Mouse (Mus musculus): ENCODE data around the gene Tmem102. TPM values are rescaled to one million over a fixed set of nuclear protein-coding genes. Genes with fewer than 3 reads are reported as not detected.

Tmem102 gene
- total RNA-seq (2022), result under 1 TPM; 0.17 to 0.31 (median 0.24) TPM

DNA sequence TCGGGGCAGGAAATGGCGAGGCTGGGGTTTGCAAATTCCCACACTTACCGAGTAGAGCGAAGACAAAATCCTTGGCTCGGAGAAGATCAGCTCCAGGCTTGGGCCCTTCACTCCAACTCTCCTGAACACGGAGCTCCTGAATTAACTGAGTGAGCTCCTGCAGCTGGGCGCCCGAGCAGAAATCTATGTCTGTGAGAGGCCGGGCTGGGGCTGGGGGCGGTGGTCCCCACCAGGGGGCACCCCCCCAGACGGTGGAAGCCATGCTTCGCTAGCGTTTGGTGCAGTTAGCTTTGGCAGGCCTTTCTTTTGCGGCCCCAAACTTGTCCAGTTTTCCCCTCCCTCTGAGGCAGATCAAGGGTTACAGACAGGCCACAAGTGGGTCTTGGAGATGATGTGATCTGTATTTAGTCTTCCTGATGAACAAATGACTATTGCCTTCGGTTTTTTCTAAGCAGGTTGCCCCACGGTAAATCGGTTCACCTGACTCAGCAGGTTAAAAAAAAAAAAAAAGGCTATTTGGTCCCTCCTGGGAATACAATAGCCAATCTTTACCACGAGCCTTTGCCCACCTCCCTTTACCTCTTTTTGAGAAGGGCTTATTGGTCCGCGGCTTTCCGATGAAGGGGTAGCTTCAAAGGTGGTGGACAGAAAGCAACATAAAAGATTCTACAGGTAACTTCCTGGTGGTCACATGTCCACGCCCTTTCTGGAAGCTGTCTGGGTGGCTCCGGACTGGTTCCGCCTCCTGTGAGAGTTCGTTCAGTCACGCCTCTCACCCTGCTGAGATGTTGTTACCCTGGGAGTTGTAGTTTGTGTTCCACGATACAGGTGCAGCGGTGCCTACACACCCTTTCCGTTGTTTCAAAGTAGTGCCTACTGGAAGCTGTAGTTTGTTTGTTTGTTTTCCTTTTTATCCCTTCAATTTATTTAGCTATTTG, at the start of gene Tmem102:
Gene Tmem102 (minus strand): TSS at position 653 of the 938 bp plus-strand sequence.
- no peak for DNase-seq (ENCODE audit: low spot score in 2 of 2)

GRCm38 (mm10) chr11:69854680-69855079, 49.3 kb upstream of the Tmem102 start:
- DNase-seq (ENCODE audit: low spot score in 2 of 2), result no peak

DNA sequence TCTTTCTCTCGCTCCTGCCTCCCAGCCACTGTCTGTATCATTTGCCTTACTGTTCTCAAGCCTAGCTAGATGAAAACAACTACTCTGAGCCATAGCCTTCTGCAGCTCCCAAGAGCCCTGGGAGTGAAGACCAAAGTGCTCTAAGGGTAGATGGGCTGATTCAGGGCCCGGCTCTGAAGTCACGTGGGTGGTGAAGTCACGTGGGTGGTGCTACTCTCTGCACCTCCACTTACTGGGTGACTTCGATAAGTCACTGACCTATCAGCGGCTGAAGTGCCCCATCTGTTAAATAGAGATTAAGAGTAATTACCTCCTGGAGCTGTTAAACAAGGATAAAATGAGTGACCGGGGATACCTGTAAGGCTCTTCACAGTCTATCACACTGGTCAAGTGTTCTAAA, 48.6 kb upstream of the Tmem102 start:
- DNase-seq (ENCODE audit: low spot score in 2 of 2), result no peak

GRCm38 (mm10) chr11:69850754-69851153, 45.3 kb upstream of the Tmem102 start:
- no peak for DNase-seq (ENCODE audit: low spot score in 2 of 2)

DNA sequence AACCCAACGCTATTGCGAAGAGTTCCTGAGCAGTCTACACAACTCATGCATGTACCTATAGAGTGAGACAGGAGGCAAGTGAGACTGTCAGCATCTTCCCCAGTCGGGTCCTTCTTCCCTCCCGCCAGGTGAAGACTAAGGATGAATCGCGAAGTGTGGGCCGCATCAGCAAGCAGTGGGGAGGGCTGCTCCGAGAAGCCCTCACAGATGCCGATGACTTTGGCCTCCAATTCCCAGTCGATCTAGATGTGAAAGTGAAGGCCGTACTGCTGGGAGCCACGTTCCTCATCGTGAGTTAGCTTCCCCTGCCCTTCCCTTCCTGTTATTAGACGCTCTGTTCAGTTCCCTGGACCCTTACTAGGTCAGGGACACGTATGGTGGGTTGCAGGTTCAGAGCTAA, 44.5 kb upstream of the Tmem102 start:
- DNase-seq (ENCODE audit: low spot score in 2 of 2), result no peak

- DNase-seq (ENCODE audit: low spot score in 2 of 2), result no peak
Measured at GRCm38 (mm10) chr11:69849128-69849527, 43.7 kb upstream of the Tmem102 start.

GRCm38 (mm10) chr11:69848021-69848420, 42.6 kb upstream of the Tmem102 start:
- DNase-seq (ENCODE audit: low spot score in 2 of 2), result no peak

GRCm38 (mm10) chr11:69846738-69847688, 41.6 kb upstream of the Tmem102 start:
- DNase-seq (ENCODE audit: low spot score in 2 of 2), result no peak

GRCm38 (mm10) chr11:69846198-69846680, 40.8 kb upstream of the Tmem102 start, which contains the start of gene Plscr3:
Plscr3 (plus strand) TSS chr11:69846376.
- peak; percentile 86 to 88 for DNase-seq (ENCODE audit: low spot score in 2 of 2)

GRCm38 (mm10) chr11:69838714-69839104, 33.3 kb upstream of the Tmem102 start:
- DNase-seq (ENCODE audit: low spot score in 2 of 2), result no peak

DNA sequence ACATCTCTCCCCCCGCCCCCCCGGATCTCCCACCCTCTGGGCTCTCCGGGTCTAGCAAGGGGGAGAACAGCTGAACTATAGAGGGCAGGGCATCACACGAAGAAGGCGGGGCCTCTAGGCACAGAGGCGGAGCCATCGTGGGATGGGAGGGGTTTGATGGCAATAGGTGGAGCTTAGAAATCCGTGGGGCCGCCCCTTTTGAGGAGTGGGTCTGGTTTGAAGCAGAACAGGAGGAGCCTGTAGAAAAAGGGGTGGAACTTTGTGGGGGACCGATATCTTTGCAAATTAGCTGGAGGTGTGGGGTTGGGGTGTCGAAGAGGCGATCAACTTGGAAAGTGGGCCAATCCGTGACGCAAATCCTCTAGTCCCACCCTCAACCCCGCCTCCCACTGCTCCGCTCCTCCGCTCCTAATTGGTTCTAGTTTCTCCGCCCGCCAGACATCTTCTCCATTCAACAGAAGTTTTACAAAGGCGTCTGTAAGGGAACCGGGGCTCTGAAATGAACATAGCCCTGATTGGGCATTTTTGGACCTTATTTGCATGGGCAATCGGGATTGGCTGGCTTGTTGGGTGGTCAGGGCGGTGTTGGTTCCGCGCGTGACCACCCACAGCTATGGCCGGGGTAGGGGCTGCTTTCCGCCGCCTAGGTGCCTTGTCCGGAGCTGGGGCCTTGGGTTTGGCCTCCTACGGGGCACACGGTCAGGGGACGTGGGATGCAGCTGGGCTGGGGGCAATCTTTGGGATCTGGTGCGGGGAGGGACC, 32.7 kb upstream of the Tmem102 start, which contains the start of gene Tmem256:
Gene Tmem256 (plus strand): TSS at position 563 of the 762 bp plus-strand sequence.
- peak; percentile 94 to 95 for DNase-seq (ENCODE audit: low spot score in 2 of 2)

GRCm38 (mm10) chr11:69837604-69837951, 32.2 kb upstream of the Tmem102 start, which contains the start of gene Nlgn2:
Nlgn2 (minus strand) TSS chr11:69837784.
- no peak for DNase-seq (ENCODE audit: low spot score in 2 of 2)

DNA sequence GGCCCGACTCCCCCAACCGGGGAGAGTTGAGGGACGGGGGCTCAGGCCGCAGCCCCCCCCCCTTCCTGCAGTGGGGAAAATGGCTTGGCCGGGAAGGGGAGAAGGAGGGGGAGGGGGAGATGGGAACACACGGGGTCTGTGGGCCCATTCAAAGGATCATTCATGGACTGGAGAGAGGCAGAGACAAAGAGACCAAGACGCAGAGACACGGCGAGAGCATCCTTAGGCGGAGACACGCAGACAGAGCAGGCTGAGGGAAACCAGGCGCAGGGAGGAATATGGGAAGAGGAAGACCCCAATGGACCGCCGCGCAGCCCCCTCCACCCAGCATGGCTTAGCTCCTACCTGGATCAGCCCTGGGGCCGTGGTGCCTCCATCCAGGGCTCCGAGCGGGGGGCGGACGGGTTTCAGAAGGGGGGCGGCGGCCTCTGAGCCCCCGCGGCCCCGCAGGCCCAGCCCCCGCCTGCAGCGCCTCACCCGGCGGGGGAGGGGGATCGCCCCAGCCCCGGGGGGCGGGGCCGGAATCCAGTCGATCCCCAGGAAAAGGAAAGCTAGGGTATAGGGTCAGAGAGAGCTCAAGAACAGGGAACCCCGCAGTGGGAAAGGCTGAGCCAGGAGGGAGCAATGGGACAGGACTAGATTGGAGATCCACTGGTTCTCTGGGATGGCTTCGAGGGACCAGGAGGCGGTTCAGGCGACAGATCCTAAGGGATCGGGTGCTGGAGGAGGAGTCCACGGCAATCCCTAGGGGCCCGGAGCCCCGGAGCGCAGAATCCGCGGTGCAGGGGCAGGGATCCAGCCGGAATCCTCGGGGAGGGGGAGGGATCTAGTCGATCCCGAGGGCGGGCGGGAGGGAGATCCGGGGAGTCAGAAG, 31.5 kb upstream of the Tmem102 start:
- DNase-seq (ENCODE audit: low spot score in 2 of 2), result peak; percentile 17 to 46

DNA sequence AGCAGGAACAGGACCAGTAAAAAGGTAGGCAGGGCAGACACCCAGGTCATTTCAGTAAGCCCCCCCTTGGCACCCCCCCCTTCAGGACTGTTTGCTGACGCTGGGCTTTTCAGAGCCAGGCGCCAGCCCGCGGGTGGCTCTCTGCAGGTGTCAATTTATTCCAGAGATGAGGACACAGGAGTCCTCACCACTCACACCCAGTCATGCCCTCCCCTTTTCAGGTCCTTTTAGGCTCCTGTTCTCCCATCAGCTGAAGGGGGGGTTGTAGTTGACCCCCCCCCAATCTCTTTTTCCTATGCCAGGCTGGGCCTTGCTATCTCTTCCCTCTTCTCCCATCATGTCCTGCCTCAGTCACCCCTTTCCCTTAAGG, 30.5 kb upstream of the Tmem102 start:
- DNase-seq (ENCODE audit: low spot score in 2 of 2), result no peak

- no peak for DNase-seq (ENCODE audit: low spot score in 2 of 2)
Measured at GRCm38 (mm10) chr11:69835326-69835965, 30.0 kb upstream of the Tmem102 start.

DNA sequence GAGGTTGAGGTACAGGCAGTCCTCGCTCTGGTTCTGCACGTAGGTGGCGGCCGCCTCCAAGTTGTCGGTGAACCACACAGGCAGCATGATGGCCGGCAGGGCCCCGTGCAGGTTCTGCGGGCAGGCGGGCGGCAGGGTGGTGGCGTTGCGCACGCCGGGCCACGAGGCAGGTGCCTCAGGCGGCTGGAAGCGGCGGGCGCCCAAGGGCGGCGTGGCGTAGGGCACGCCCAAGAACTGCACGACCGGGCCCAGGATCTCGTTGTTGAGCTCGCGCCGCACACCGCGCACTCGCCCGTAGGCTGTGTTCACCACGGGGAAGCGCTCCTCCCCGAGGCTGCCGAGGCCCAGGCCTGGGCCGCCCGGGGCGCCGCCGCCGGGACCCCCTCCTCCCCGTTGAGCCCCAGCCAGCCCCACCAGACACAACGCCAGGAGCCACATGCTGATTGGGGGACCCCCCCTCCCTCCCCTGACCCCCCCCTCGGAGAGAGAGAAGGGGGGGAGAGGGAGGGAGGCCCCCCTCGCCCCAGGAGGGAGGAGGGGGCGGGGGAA, 28.7 kb upstream of the Tmem102 start:
- no peak for DNase-seq (ENCODE audit: low spot score in 2 of 2)

GRCm38 (mm10) chr11:69833554-69833953, 28.1 kb upstream of the Tmem102 start:
- DNase-seq (ENCODE audit: low spot score in 2 of 2), result no peak

DNA sequence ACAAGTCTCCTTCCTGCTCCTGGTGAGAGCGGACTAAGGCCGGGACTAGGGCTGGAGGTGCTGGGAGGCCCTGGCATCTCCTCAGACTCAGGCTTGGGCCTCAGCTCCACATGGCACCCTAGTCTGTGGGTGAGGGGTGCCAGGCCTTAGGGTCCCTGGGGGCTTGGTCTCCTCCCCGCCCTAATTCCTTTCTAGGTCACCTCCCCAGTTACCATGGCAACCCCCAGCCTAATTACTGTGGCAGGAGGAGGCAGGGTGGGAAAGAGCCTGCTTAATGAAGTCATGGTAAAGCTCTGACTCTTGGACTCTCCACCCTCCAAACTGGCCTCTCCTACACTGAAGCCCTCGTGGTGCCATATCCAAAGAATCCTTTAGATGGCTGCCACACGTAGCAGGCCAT, 23.4 kb upstream of the Tmem102 start:
- DNase-seq (ENCODE audit: low spot score in 2 of 2), result no peak

GRCm38 (mm10) chr11:69823456-69823855, 18.0 kb upstream of the Tmem102 start:
- DNase-seq (ENCODE audit: low spot score in 2 of 2), result no peak
